Mouse (Mus musculus) right cerebral cortex, adult 2 months (tissue): Measurements from ENCODE around the gene Cadps.

ENCODE experiments used
- DNase-seq, 2 experiments: peaks; one replicate each; pipeline ENCODE4 v3.0.0; 2021 to 2022; ENCODE audit warnings: low spot score in 2 of 2

Gene Cadps

DNA sequence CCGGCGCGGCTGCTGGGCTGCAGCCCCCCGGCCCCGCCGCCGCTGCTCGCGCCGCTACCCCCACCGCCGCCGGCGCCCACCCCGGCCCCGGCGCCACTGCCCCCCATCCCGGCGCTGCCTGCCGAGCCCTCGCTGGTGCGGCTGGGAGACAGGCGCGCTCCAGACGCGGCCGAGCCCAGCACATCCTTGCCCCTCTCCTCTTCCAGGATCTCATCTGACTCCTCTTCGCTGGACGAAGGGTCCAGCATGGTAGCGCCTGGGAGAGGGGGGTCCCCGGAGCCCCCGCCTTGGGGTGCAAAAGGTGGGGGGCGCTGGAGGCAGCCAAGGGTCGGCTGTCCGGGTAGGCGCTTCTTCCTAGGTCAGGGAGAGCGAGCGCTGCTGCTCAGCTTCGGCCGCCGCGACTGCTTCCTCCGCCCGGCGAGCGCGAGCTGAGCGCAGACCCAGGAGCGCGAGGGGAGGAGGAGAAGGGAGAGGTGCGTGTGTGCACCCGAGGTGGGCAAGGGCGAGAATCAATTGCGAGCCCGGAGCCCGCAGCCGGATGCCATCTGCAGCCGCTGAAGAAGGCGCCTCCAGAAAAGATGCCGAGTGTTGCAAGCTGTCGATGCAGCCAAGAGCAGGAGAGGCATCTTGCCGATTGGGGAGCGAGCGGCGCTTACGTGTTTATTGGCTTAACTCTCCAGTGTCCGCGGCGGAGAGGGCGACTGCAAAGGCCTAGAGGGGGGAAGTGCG, at the start of gene Cadps:
Gene Cadps, minus strand, starts transcription at position 589 of the 729 bp plus-strand sequence.
- peak; percentile 82 to 86 for DNase-seq

DNA sequence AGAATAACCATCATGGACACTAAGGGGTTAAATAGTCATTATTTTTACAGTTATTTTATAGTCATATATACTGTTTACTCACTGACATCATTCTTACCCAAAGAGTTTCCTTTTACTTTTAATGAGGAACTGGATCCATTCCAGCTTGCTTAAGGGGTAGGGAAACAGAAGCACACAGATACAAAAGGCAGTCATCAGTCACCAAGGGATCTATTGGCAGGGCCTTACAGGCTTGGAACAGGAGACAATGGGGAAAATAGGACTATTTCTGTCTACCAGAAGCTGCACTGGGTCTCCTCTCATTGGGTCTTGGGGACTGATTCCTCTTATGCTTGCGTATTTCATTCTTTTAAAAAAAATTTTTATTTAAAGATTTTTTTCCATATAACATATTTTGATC, 46.7 kb upstream of the Cadps start:
- no peak for DNase-seq

DNA sequence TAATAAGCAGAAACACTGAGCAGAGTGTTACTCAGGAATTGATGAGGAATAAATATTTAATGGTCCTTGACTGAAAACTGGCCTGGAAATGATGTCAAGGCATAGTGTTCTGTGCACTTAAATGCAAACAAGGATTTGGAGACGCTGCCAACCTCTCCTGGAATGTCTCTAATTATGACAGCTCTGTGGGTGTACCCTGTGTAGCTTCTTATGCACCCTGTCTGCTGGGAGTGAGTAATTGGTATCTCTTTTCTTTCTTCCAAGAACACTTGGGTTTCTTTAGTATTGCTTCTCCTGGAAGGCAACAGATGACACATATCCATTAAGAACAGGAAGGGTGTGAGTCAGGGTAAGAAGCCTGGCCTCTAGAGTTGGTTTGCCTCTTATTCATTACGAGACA, 42.4 kb upstream of the Cadps start:
- peak; percentile 17 to 28 for DNase-seq

DNA sequence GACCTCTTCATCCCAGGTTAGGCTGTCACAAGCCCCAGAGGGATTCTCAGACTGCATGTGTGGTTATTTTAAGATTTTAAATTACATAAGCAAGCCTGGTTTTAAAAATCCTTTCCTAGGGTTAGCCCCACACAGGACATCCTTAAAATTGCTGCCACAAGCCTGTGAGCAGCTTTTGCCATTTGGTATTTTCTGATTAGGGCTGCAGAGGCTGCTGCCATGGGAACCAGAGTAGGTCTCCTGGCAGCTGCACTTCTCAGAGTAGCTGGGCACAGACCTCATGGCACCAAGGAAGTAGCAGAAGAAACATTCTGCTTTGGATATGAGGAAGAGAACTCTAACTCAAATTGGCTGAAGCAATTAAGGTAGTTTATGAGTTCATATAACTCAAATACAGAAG, 21.0 kb upstream of the Cadps start:
- no peak for DNase-seq

DNA sequence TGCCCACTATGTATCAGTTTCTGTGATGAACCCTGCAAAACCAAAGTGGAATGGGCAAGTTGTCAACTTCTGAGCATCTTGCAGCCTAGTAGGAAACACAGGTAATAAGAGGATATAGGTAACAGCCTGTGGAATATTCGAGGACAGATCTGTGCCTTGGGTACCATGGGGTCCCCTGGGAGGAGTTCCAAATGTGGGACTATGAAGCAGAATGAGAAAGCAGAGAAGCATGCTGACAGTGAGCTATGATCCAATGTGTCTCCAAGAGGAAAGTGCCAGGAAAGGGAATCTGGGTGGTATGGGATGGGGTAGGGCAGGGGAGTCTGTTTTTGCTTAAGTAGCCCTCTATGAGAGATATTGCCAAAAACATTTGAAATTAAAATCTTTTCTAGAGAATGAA, 16.6 kb upstream of the Cadps start:
- DNase-seq, result no peak

DNA sequence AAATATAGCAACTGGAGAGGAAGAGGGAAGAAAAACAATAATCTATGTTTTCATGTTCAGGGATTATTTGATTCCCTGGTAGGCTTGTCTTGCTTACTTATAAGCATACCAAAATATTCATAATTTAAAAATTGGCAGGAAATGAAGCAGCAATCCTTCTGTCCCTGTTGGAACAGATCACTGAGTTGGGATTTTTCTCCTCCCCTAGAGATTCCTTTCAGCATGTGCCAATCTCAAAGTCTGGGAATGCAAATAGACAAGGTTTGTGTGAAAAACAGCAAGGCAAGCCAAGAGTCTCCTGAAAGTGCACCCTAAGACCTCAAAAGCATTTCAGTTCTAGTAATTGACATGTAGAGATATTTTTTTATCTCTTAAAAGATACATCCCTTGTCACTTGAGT, 16.1 kb upstream of the Cadps start:
- DNase-seq, result no peak

DNA sequence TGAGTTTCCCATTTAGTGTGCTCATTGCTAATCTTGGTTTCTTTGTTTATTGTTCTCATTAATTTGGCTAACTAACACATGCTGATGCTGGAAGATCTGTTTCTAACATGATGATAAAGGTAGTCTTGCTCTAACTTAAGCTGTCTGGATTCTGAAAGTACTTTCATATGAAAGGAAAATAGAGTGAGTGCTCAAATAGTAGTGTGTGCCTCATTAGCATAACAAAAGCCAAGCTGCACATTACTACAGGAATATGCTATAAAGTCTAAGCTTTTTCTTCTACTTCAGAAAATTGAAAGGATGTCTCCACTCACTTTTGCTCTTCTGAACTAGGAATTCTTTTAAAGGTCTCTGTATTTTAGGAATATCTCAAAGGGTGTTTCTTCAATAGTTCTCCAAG, 15.4 kb upstream of the Cadps start:
- DNase-seq, result no peak

DNA sequence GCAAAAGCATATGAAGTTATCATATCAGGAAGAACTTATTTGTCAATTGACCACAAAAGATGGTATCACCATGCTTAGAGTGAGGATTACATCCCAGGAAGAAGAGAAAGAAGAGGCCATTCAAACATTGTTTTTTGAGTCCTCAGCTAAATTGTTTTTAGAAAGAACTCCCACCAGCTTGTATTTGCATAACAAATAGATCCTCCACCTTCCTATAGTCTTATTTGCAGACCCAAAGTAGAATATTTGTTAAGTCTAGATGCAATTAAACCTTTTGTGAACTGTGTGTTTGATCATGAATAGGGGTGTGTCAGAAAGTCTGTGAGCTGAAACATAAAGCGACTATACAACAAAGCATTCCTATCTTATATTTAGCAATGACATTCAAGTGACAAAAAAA, 15.0 kb upstream of the Cadps start:
- DNase-seq, result no peak

DNA sequence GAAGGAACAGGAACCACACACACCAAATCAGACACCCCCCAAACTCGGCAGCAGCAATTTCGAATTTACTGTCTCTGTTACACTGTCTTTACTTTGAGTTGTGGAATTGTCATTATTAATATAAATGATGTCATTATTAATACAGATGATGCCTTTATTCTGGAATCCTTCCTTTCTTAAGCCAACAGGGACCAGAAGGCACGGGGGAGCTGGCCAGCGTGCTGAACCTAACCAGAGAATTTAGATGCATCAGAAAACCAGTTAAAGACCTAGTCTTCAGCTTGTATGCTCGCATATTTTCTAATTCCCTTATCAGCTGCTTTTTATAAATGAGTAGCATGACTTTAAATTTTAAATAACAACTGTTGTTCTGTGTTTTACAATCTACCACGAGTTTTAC, 902 bp upstream of the Cadps start:
- no peak for DNase-seq

DNA sequence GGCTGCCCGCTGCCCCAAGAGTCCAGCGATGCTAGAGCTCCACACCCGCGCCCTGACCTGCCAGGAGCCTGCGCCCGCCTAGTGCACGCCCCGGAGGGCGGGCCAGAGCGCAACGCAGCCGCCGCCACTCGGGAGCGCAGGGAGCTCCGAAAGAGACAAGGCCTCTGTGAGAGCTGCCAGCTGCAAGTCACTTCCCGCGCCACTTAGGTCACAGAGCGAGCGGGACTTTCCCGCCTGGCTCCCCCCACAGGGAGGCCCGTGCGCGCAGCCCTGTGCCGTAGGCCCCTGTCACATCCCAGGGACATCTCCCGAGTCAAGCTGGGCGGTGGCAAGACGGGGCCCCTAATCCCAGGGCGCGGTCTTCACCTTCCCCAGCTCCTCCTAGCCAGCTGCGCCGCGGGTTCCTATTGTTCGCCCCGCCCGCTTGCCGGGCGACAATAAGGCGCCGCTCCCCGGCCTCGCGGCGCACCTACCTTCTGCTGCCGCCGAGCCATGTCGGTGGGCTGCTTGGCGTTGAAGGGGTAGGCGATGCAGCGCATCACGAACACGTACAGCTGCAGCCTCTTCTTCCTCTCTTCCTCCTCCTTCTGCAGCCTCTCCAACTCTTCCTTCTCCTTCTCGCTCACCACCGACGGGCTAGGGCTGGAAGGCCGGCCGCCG, 918 bp downstream of the Cadps start:
- DNase-seq, result peak; percentile 66 to 67

DNA sequence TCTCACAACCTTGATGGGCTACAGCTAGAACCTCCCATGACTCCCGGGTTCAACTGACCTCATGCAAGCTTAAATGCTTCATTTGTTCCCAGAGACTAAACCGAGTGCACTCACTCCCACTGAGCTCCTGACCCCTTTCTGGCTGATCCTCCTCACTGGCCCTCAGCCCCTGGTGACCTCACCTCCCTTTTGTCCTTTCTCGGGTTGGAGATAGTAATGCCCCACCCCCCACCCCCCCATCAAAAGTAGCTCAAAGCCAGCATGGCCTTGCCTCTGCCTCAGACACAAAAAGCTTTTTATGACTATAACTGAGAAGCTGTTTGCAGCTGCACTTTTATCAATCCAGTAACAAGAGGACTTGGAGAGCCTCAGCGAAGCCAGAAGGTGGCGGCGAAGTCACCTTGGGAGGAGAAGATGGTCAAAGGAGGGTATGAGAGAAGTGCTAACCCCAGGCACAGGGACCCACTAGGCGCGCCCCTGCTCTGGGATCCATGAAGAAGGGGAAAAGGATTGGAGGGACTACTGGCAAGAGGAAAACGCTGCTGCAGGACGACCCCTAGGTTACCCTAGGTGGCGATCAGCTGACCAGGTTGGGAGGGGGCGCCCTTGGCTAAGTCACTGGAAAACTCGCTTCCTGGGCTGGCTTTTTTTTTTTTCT, 1.6 kb downstream of the Cadps start:
- no peak for DNase-seq

DNA sequence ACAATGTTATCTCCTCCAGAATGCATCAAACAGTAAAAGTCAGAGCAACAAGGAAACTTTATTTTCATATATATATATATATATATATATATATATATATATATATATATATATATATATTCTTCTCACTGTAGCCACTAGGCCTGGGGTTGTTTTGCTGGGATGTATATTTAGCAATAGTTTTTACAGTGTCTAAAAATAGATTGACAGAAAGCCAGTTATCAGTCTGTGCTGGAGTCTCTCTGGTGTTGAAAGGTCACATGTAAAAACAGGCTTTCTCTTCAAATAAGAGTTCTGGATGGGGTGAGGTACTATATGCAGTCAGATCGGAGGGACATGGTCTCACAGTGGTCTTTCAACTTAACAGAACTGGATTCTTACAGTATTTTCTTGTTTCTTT, 2.7 kb downstream of the Cadps start:
- DNase-seq, result no peak

DNA sequence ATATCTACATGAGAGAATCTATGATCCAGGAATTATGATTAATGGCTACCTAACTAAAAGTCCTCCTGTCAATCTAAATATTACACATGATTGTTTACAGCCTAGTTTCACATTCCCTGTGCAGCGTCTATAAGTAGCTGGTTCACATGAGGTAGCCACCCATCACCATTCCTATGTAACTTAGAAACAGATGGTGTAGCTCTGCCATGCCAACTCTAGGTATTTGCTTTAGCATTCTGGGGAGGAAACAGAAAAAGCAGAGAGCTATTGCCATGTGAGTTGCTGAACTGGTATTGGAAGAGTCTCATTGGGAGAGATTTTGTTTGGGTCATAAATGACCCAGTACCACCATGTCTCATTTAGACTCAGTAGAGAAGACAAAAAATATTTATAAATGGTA, 4.4 kb downstream of the Cadps start:
- no peak for DNase-seq

DNA sequence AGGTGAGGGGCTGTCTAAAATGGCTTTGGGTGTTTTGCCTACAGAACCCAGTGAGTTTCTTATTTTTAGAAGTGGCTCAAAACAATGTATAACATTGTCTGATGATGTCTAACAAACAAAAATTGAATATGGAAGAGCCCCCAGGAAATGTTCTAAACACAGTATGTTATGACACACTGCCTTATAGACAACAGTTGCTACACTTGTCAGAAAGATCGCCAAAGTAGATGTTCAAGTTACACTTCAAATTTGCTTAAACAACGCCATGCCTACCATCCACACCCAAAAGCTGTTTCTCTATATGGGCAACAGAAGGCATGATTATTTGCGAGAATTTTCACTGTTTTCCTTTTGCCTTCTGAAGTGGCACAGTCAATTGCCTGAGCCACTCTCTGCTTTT, 10.8 kb downstream of the Cadps start:
- no peak for DNase-seq

DNA sequence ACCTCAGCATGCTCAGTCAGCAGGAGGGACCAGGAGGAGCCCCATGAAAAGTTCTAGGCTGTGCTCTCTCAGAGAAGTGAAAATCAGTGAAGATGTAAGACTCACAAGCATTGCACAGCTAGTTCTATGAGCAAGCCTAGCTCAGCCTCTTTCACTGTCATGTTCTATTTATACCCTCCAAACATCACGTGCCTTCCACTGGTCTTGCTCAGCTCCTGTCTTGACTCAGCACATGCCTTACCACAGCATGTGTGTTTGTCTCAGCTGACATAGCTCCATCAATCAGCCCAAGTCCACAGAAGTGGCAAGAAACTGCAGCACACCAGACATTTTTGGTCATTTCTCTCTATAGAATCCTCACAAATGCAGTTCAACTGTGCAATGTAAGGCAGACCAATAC, 19.9 kb downstream of the Cadps start:
- no peak for DNase-seq

DNA sequence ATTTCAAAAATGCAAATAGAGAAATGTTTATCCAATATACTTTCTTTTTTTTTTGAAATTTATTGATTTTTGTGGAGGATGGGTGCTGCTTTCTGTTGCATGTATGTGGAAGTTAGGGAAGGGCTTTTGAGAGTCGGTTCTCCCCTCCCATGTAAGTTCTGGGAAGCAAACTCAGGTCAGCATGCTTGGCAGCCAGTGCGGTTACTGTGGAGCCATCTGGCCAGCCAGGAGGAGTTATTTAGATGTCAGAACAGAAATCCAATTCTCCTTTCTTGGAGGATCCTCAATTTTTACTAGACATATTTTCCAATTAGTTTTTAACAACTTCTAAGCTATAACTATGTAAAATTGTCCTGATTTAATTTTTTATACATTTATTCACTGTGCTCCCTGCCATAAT, 21.8 kb downstream of the Cadps start:
- no peak for DNase-seq

DNA sequence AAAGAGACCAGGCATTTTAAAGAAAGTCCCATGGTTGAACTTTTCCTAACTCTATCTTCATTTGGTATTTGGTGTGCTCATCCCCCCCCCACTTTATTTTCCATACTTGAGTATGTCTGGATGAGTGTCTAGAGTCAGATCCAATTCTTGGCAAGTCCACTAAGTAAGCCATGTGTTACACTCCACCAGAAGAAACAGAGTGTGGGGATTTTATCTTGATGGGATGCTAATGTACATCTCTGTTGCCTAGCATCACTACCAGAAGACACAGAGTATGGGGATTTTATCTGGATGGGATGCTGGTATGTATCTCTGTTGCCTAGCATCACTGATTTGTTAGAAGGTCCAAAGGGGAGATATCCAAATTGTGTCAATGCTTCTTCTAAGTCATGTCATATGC, 24.0 kb downstream of the Cadps start:
- no peak for DNase-seq

DNA sequence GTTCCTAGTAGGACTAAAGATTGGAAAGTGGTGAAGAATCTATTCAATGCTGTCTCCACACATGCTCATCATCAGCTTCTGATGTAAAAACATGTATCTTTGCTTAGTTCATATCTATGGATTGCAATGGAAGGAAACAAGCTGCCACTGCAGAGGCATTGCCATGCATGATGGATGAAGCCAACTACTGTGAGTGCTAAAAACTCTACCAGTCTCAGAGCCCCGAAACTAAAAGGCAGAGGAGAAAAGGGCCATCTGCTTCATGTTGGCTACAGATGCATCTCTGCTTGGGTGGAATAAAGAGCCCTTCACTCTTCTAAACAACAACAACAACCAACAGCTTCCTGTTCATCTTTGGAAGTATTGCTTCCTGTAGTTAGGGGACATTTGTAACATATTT, 38.6 kb downstream of the Cadps start:
- DNase-seq, result no peak

DNA sequence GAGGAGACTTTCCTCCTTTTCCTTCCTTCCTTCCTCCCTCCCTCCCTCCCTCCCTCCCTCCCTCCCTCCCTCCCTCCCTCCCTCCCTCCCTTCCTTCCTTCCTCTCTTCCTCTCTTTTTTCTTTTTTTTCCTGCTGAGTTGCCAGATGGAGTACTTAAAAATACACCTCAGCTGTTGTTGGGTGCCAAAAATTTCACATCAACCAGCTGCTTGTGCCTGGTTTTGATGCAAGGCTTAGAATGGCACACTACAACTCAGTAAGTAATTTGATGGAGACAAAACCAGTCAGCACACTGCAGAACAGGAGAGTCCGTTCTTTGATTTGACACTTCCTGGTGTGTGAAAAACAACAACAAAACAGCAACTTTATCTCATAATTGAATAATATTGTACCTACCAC, 42.9 kb downstream of the Cadps start:
- DNase-seq, result no peak

DNA sequence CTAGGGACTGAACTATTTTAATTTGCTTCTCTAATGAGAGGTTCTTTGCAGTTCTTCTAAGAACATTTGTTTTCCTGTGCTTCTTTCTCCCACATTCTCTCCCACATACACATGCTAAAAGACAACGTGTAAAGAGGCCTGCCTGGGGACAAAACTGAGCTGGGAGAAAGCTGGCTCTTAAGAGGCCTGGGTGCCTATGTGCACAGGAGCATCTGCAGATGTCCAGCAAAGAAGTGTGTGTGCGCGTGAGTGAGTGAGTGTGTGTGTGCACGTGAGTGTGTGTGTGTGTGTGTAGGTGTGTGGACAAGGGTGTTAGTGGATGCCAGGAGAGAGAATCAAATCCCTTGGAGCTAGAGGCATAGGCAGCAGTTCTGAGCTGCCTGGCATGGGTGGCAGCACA, 44.9 kb downstream of the Cadps start:
- DNase-seq, result peak; percentile 55

DNA sequence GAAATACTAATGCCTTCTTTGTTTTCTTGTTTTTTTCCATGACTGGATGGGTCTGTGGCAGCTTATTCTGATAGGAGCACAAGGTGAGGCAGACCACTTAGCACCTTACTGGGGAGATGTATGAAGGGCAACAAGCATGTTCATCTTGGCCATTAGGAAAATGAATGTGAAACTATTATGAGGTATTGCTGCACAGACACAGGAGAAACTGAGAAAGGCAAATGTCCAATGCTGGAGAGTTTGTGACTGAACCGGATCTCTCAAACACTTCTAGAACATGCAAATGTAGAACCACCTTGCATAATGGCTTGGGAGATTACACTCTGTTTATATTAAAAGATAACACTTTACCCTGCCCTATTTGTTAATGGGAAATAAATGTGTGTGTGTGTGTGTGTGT, 54.0 kb downstream of the Cadps start:
- DNase-seq, result no peak

DNA sequence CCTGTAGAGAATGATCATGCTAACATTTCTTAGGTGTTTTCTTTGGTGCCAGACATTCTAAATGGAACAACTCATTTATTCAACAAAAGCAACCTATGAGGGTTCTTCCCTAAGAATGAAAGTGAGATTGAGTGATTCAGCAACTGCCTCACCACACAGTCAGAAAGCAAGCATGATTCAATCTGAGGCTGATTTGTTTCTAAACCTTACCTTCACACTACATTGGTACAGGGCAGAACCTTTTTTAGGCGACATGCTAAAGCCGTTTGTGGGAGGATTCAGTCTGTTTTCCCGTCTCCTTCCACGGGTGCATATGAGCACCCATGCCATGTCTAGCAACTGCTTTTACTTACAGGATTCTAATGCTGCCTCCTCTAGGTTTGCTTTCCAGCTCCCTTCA, 69.6 kb downstream of the Cadps start:
- peak; percentile 46 to 47 for DNase-seq

DNA sequence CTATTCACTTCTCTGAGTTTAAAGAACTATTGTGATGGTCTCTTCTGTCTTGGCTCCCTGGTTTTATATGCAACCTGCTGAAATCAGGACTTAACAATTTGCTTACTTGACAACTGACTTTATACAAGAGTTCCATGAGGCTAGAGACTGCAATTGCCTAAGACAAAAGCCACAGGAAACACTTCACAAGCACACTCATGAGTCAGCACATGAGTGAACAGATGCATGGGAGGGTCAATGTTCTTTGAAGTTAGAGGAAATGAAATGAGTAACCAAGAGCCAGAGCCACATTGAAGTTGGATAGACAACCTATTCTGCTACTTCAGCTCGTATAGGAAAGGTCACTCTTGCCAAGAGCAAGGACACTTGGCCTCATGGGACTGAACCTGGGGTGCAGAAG, 71.1 kb downstream of the Cadps start:
- DNase-seq, result no peak
